8 mouse cellular contexts compared by ENCODE assay signal in the genomic region with DNA sequence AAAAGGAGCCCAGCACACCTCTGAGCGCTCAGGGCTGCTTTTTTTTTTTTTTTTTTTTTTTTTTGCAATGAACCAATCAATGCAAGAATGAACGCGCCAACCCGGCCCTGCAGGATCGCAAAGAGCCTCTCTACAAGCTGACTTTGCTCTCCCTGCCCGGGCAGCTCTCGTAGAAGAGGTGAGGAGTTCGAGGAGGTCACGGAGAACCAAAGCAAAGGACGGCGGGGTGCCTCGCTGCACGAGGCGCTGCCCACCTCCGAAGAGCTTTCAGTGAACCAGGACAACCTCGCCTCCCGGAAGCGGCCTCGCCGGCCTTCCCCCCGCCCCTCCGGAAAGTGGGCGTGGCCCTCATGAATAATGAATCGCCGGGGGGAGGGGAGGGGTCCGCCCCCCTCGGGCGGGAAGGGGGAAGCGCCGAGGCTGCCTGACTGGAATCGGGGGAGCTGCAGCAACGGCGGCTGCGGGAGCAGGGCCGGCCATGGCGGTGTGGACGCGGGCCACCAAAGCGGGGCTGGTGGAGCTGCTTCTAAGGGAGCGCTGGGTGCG. TPM values are rescaled to one million over a fixed set of nuclear protein-coding genes. Genes with fewer than 3 reads are reported as not detected.
A peak's percentile ranks its signal among the peaks of the same experiment; 100 is the strongest.
DNase-seq lines count a peak whose midpoint lies in the region; ATAC-seq and TF ChIP-seq lines count a peak whose summit lies in the region.

Gene Sntb2, plus strand, starts transcription at position 427 of the 546 bp plus-strand sequence.

- peak; percentile 74 for ATAC-seq in G1E (ENCODE audit: extremely low read depth, insufficient number of reproducible peaks, low FRiP score, poor library complexity, severe bottlenecking)
- ATAC-seq in frontal cortex, adult (ENCODE audit: low TSS enrichment) = peak; percentile 60
- ATAC-seq in hindbrain, embryonic 11.5 days (ENCODE audit: low FRiP score) = peak; percentile 91

- WGBS in hindbrain, embryonic 11.5 days = under 1% methylated on average over 39 of the region's 41 CpGs

- H3K27ac ChIP-seq in hindbrain, embryonic 11.5 days (ENCODE audit: low read depth, low read length) = peak within 1 kb of the TSS; percentile 87

- peak within 1 kb of the TSS; percentile 91 for H3K9ac ChIP-seq in hindbrain, embryonic 11.5 days (ENCODE audit: low read depth, low read length)

- peaks cover 8% of the 10 kb centered on the region for H3K36me3 ChIP-seq in G1E (replicated peaks)
- H3K36me3 ChIP-seq in hindbrain, embryonic 11.5 days (ENCODE audit: control insufficient read depth, insufficient read depth, low read length) = no peaks in the 10 kb centered on the region

- TF ChIP-seq CTCF in G1E (IDR thresholded peaks at IDR 0.05; ENCODE audit: low read depth, low read length) = no peak

- H3K27me3 ChIP-seq in G1E (ENCODE audit: insufficient read depth, low read length) = peaks cover 3% of the 10 kb centered on the region
- H3K27me3 ChIP-seq in hindbrain, embryonic 11.5 days (ENCODE audit: control insufficient read depth, insufficient read depth, low read length) = no peaks in the 10 kb centered on the region; the same call in 1 of the 2 replicates

- no peaks in the 10 kb centered on the region for H3K9me3 ChIP-seq in G1E (replicated peaks)
- H3K9me3 ChIP-seq in hindbrain, embryonic 11.5 days (ENCODE audit: control insufficient read depth, low read length) = no peaks in the 10 kb centered on the region

- peak within 1 kb of the TSS; percentile 86 for H3K4me3 ChIP-seq in G1E (ENCODE audit: low read depth, low read length)
- H3K4me3 ChIP-seq in hindbrain, embryonic 11.5 days (ENCODE audit: low read depth, low read length) = peak within 1 kb of the TSS; percentile 90

- H3K4me1 ChIP-seq in G1E (ENCODE audit: insufficient read depth, low read depth, low read length) = peaks cover 40% of the 10 kb centered on the region
- peaks cover 5% of the 10 kb centered on the region for H3K4me1 ChIP-seq in hindbrain, embryonic 11.5 days (replicated peaks; ENCODE audit: control insufficient read depth, insufficient read depth, low read length)

- peak; percentile 87 for DNase-seq in G1E (ENCODE audit: low spot score)
- peak; percentile 91 for DNase-seq in cerebellum, adult 11-12 months
- peak; percentile 99 for DNase-seq in hindbrain, embryonic 11.5 days (ENCODE audit: low spot score)
- DNase-seq in layer of hippocampus, postnatal 10 days (ENCODE audit: low spot score in 2 of 2) = peak; percentile 84 to 90
- peak; percentile 95 for DNase-seq in lung, postnatal 10 days
- peak; percentile 95 for DNase-seq in ovary, postnatal 36 days (ENCODE audit: low spot score)
- DNase-seq in thymus, postnatal 25 days = peak; percentile 93

- H3K4me2 ChIP-seq in hindbrain, embryonic 11.5 days (replicated peaks; ENCODE audit: low read depth, low read length) = peak within 1 kb of the TSS; percentile 81

RNA-seq across cellular contexts. Expression of gene Sntb2, which starts in this region (rescaled TPM):
- total RNA-seq in G1E (2014; fragmentation: Nextera tagmentation) (6.5 and 7.2 TPM in 2 replicates), G1E (2017) (8.9 and 9.4 TPM in 2 replicates)
- polyA plus RNA-seq in G1E (2012) = 8.1 and 9.1 TPM in 2 replicates
- polyA plus RNA-seq in hindbrain, embryonic 11.5 days (2014; fragmentation: Nextera tagmentation; extraction: Ambion mirVana) = 7.5 and 9.9 TPM in 2 replicates
- total RNA-seq in layer of hippocampus, postnatal 10 days (2021) = 1 to 10 TPM; 7.4 to 8.7 TPM

Comparison
In these comparisons a context has a peak if more than half of its experiments do, and no peak if none do; other contexts are left out.
1. Peak in every context shown above with its lines: DNase-seq, ATAC-seq, H3K4me3 ChIP-seq and H3K27ac ChIP-seq.